Mouse (Mus musculus) ES-Bruce4 (cell line): ENCODE measurements around the gene Iars2.

ENCODE experiments used
- CTCF ChIP-seq: IDR thresholded peaks from one replicate; pipeline ENCODE4 v1.8.1; 2011; ENCODE audit warnings: low read depth, low read length
- EP300 ChIP-seq: IDR thresholded peaks from 2 replicates; pipeline ENCODE4 v1.6.1; 2011; ENCODE audit warnings: low read depth, low read length; ENCODE audit not compliant: insufficient read depth

DNA sequence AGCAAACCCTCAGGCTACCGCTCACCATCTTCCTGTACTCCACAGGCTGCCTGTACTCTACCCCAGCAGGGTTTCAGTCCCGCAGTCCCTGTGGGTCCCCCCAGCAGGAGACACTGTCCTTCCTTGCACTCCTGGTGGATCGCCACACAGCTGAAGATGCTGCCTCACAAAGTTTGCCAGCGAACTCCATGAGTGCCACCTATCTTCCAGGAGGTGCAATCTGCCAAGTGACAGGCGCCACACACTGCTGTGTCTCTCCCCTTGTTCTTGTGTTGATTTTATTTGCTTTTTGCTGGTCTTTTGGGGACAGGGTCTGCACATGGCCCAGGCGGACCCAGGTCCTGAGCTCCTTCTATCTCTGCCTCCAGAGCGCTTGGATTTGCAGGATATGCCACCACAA is 32.3 kb downstream of the Iars2 start:
- TF ChIP-seq EP300: no peak
- TF ChIP-seq CTCF: peak; percentile 2
